Mouse (Mus musculus) testis, adult 2 months (tissue): ENCODE measurements at regions not wholly inside any gene's neighbourhood (a gene's known extent, or its start where the extent isn't known, plus 50 kb on each side); places are given as distances from the start of the nearest gene placed in this dataset.

Source experiments
- CTCF ChIP-seq: fragments of 200-500 bp; IDR thresholded peaks from 2 replicates; pipeline ENCODE4 v1.5.1; 2012; ENCODE audit warnings: low read depth, mild to moderate bottlenecking, inconsistent platforms, low read length, moderate library complexity; ENCODE audit not compliant: control insufficient read depth, insufficient read depth, insufficient replicate concordance
- POLR2A ChIP-seq: fragments of 200-500 bp; IDR thresholded peaks from 2 replicates; pipeline ENCODE4 v1.6.1; 2012; ENCODE audit warnings: low read depth, mild to moderate bottlenecking, inconsistent platforms, low read length, moderate library complexity; ENCODE audit not compliant: control insufficient read depth

DNA sequence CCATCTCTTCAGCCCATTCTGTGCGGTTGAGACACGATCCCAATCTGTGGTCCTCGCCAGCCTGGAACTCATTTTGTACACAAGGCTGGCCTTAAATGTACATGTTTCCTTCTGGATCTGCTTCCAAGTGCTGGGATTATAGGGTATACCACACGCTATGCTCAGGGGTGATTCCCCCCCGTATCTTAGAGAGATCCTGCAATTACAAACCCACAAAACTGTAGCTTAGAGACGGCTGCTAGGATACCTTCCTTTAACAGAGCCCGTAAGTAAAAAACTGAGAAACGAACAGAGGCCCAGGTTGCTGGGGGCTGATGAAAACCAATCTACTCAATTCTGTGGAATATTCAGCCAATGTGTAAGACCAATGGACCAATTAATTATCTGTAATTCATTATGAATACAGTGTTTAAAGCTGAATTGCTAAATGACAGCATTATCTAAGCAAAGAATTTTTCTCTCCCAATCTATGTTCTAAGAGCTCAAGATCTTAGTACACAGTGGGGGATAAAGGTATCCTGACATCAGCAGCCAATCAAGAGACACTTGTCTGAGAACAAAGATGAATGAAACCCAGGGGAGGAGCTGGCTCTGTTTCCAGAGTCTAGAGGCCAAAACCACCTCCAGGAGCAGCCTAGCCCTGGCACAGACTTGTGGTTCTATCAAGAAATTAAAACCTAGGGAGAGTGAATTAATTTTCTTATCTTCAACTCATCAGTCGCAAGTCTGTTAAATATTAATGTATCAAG lies 54.0 kb upstream of the Xpo1 start:
- TF ChIP-seq POLR2A (no peak), CTCF (no peak)
